Mouse (Mus musculus) natural killer cell, adult 2 months (primary cell): ENCODE data around the gene Npc1l1.

ENCODE experiments used
- DNase-seq, 2 experiments: peaks; one replicate each; pipeline ENCODE4 v3.0.0; 2022; ENCODE audit warnings: low spot score in 2 of 2

Gene Npc1l1

DNA sequence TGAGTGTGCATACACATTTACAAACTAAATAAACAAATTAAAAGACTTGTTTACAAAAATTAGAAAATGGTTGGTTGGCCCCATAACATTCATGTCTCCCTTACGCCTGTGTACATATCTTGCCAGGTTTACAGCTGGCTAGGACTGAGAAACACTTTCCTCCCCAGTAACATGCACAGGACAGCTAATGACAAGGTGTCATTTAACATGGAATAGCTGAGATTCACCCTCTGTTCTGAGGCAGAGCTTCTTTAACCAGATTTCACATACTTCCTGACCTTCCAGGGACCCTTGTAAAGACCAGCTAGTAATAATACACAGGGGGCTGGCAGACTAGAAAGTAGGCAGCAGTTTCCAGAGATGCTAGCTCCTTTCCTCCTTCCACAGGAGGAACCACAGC is 21.8 kb downstream of the Npc1l1 start:
- DNase-seq = no peak

DNA sequence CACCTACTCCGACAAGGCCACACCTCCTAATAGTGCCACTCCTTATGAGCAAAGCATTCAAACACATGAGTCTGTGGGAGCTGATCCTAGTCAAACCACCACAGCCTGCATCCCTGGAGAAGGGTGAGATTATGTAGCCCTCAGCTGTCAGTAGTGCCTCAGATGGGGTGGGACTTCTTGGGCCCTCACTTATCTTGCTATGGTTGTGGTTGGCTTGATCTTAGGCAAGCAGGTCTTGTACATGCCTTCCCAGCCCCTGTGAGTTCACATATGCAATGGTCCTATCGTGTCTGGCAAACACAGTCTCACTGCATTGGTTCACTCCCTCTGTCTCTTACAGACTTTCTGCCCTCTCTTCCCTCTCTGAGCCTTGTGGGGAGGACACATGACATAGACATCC is 22.9 kb downstream of the Npc1l1 start:
- DNase-seq = no peak

DNA sequence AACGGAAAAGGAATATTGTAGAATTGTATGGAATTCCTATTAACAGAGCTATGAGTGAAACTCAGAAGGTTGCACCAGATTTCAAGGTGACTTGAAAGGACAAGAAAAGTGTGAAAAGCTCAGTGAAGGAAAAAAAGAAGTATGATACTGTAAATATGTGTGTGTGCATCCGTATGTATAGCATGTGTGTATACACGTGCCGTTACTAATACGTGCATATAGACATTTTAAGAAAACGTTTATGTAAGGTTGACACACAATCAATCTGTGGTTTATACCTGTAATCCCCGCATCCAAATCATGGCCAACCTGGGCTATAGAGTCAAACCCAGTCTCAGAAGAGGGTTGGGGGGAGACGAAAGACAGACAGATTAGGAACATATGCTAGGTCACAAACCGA is 29.4 kb downstream of the Npc1l1 start:
- no peak for DNase-seq

DNA sequence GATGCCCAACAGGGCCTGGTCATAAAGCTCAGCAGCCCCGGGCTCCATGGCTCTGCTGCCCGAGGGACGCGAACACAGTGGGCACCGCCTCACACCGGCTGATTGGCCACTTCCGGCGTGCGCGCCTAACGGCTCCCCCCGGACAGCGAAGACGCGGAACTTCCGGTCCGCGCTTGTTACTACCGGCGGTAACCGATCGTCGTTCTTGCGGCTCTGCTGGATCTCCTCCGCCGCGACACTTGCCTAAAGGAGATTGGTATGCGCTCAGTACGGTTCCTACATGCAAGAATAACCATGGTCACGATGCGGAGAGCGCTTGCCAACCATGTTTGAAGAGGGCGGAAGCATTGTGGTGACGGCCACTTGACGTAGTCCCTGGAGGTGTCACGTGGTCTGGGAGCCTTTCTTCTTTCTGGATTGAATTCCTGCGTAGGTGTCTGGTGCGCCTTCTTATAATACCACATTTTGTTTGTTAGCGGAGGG is 29.8 kb downstream of the Npc1l1 start, which contains the start of gene Nudcd3:
Gene Nudcd3 (minus strand): TSS at position 329 of the 483 bp plus-strand sequence.
- DNase-seq = peak; percentile 88

DNA sequence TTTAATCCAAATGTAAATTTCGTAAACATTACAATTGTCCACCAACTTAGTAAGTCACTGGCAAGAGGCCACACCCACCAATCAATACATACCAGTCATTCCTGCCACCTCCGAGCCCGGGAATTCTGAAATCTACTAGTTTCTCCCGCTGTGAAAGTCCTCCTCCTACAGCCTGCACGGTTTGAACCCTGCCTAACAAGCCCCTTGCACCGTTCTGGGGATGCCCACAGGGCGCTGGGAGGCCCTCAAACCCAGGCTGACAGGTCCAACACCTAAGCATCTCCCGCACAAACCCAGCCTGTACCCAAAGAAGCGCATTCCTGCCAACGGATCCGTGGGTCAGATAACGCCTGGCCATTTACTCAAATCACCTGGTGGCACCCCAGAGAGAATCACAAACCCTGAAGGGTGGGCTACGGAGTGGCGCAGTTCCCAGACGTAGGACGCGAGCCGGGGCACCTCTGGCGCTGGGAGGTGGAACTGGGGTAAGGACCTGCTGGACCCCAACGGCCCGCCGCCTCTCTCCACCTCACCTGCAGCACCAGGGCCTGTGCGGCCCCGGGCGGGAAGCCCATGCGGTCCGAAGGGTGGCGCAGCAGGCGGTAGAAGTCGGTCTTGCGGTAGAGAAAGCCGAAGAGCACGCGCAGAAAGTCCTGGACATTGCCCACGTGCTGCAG is 30.4 kb downstream of the Npc1l1 start, which contains the start of gene A730071L15Rik:
Gene A730071L15Rik (plus strand): TSS at position 620 of the 677 bp plus-strand sequence.
- DNase-seq = no peak

DNA sequence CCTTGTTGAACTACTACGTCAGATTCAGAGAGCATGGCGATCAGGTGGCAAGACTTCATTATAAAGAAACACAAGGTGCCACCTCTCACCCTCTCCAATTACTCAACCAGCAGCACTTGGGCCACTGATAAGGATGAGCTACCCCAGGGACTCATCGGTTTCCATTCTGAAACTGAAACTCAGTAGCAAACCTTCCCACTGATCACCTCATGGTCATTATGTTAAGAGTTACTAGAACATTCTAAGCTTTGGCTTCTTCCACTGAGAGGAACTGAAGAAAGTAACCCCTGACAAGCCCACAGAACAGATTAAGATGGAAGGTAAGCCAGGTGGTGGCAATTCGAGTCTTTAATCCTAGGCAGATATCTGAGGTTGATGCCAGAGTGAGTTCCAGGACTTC is 31.5 kb downstream of the Npc1l1 start:
- DNase-seq = no peak

DNA sequence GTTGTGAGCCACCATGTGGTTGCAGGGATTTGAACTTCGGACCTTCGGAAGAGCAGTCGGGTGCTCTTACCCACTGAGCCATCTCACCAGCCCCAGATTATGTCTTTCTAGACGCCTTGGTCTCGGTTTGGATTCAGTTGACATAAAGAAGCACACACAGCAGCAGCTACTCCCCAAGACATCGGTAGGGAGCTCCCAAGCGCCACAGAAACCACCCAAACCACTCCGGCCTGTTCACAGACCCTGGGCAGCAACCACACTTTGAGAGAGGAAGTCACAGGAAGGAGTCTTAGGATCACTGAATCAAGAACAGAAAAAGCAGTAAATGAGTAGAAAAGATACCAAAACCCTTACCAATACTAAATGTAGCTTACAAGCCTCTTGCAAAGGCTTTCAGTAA is 33.2 kb downstream of the Npc1l1 start:
- no peak for DNase-seq

DNA sequence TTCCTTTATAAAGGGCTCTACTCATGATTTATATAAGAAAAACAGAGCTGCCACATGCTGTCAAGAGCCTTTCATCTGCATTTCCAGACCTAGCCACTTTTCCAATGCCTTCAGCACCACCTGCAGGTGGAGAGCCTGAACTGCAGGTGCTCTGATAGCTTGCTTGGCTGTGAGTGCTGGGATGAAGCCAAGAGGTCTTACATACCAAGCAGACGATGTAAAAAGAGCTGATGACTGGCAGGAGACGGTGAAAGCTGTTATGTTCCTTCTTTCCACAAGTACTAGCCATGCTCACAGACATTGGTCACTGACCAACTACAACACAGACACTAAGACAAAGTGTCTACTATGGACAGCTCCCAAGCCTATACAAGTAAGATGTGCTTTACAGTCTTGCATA is 42.1 kb downstream of the Npc1l1 start:
- peak; percentile 58 to 76 for DNase-seq

DNA sequence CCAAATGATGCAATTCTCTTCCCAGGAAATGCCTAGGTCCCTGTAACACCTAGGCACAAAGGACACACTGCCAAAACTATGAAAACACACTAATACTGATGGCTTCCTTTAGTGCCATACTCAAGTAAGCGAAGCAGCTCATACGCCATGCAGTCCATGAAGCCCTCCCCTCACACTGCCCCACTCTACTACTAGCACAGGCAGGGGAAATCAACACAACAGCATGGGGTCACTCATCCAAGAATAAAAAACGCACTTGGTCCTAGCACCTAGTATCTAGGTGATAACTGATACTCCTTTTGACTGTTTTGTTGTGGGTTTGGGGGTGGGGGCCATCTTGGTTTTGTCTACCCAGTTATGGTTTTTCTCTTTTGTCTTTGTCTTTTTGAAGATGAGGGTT is 42.5 kb downstream of the Npc1l1 start:
- DNase-seq = no peak

DNA sequence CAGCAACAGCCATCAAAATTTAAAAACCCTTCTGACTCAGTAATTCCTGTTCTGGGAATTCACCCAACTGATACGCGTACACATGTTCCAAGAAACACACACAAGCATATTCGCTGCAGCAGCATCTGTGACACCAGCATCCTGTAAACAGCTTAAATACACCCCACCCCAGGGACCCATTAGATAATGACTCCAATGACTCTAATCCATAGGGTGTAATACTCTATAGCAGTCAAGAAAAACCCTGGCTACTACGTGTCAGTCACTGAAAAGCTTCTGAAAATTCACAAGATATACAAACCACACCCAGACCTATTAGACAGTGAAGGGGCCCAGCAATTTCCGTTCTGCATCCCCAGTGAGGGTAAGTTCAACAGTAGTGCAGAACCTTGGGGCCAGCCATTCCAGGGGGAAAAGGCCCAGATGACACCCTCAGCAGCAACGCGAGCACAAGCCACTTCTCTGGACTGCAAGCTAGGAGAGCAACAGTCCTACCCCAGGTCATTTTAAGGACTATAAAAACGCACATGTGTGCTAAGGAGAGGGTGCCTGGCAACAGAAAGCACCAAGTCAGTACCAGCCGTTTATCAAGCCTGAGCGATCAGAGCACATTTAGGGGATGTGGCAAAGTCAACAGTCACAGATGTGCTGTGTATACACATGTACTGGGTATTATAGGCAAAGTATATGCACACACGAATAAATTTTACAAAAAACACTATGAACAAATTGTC is 45.6 kb downstream of the Npc1l1 start:
- peak in 1 of 2 experiments; percentile 20 for DNase-seq

DNA sequence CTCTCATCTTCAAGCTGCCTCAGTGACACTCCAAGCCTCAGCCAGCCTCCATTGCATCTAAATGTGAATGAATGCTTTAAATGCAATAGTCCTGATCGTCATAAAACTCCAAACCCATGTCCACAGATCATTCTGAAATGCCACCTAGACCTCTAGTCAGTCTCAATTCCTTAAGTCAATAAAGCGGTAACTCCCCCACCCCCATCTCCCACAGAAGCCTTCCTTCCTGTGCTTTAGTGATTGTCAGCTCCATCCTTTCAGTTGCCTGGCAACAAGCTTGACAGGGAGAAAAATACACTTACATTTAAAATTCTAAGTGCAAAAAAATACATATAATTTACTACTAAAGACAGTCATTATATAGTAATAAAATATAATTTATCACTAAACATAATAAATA is 46.7 kb downstream of the Npc1l1 start:
- DNase-seq = no peak

DNA sequence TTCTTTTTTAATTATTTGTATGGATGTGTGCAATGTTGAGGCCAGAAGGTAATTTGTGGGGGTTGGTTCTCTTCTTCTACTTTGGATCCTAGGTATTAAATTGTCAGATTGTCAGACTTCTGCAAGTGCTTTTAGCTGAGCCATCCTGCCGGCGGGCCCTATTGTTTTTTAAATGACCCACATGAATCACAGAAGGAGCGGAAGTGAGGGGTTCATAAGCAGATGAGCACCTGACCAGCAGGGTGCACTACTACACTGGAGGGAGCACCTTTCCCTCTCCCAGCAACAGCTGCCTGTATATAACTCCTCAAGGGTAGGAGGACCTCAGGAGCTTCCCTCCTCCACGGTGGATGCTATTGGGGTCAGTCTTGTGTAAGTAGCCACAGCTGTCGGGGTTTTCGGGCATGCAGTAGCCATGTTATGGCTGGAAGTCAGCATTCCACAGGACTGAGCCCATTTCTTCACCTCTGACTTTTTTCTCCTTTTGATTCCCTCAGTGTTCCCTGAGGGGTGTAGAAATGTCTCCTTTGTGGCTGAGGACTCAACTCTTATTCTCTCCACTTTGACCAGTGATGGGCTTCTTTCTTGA is 49.0 kb downstream of the Npc1l1 start:
- DNase-seq = no peak

DNA sequence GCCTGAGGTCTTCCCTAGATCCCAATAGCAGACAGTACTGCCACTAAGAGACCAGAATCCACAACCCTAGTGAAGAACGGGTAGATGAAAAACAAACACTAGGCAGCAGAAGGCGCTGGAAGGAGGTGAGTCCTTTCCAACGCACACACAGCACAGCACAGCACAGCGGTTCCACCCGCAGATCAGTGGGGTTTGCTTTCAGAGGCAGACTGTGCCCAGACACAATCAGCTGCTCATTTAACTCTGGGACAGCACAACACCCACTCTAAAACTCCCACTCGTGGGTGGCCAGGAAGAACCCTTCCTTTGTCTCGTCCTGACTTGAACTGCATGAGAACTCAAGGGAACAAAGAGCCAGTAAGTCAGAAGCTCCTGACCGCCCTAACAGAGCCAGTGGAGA is 50.7 kb downstream of the Npc1l1 start:
- DNase-seq = no peak

DNA sequence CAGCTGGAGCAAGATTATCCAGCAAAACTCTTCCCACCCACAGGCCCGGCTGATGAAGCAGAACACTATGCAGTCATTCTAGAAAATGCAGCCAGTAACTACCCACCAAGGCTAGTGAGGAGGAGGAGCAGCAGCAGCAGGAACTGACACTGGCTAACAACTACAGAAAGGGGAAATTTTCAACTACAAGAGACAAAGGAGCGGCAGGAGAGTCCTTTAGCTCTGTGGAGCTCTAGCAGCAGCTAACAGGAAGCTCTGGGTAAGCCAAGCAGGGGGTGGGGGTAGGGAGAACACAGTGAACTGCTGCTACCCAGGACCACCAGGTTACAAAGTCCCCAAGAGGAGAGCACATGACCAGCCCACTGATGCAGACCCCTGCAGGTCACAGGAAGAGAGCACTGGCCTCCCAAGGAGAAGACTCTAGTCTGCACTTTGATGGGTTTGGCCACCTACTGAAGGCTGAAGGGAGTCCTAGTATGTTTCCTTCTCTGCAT is 51.2 kb downstream of the Npc1l1 start:
- DNase-seq = peak; percentile 15 to 30

DNA sequence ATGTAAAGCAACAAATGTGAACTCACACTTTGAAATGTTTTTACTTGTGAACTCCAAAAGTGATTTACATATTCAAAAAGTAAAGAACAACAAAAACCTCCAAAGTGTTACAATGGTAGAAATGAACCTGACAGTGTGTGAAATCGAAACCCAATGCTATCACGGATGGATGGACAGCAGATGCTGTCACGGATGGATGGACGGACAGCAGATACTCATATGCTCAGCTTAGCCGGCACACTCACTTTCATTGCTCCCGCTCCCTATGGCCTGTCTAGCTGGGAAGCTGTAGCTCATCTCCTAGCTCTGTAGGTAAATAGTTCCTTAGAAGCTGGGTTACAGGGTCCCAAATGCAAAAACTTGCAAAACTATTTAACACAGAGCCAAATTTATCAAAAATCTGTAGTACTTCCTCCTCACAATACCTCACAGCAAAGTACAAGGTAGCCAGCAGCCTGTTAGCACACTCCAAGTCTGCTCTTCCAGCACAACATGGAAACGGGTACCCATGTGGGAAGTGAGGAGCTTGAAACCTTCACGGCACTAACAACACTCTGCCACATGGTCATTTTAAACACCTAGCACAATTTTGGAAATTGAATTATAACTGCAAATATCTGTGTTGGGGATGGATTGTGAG is 52.0 kb downstream of the Npc1l1 start:
- no peak for DNase-seq

DNA sequence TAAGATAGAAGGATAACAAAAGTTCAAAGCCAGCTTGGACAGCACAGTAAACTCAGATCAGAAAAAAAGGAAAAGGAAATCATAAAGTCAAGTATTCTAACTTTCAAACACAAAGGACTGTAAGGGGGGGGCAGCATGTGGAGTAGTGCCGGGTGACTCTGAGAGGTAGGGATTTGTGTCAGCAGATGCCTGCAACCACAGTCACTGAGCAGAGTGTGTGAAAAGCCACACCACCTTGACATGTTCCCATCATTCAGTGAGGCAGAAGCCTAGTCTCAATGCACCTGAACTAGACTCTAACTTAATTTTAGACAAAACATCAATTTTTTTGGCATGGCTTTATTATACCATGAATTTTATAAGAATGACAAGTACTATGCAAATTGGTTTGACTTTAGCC is 54.4 kb downstream of the Npc1l1 start:
- DNase-seq = no peak

DNA sequence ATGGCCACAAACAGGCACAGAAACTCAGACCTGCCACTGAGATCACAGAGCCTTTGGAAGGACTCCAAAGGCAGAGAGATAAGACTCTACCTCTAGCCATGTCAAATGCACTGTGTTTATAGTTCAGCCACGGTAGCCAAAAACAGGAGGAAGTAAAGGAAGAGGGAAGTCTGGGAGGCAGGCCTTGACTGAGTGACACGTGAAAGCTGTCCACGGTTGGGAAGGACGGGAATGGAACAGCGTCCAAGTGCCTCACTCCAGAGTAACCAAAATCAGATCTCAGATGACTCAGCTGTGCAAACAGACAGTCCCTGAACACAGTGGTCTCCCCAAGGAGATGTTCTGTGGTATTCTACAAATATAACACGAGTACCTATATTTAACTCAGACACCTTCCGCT is 55.2 kb downstream of the Npc1l1 start:
- DNase-seq = no peak

DNA sequence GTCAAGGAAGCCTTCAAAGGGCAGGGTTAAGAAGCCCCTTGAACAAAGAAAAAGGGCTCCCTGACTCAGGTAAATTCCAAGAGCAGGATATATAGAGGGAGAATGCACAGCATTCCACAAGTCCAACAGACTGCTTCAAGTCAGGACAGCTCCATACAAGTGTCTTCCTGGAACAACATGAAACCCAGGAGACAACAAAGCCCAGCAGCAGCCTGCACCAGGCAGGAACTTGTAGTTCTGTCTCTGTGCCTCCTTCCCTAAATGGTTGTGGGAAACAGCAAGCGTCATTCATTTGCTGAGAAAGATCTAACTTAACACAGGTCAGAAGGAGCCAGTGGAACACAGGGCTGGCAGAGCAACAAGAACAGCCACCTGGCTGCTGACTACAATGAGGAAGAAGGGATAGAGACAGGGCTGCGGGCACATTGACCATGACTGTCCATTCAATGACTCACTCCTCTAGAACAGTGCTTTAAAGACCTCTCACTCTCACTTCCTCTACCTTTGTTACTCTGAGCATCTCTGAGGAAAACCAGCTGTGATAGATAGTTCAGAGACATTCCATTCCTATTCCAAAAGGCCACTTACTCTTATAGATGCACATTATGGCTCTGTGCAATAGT is 60.8 kb downstream of the Npc1l1 start:
- peak in 1 of 2 experiments; percentile 33 for DNase-seq

DNA sequence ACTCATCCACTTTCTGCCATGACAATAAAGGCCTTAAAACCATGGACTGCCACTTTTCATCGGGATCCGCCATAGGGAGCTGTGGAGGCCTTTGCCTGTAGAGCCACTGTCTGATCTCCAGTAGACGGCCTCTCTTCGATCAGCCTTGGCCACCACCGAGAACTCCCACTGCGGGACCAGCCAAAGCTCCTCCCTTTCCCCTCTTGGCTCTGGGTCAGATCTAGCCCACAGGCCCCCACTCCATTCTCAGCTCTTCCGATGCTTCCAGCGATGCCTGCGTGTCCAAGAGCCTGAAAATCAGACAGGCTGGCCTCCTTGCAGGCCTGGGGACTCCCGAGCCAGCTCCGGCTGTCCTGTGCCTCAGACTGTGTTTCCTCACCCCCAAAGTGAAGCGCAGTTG is 63.6 kb downstream of the Npc1l1 start:
- DNase-seq = no peak

DNA sequence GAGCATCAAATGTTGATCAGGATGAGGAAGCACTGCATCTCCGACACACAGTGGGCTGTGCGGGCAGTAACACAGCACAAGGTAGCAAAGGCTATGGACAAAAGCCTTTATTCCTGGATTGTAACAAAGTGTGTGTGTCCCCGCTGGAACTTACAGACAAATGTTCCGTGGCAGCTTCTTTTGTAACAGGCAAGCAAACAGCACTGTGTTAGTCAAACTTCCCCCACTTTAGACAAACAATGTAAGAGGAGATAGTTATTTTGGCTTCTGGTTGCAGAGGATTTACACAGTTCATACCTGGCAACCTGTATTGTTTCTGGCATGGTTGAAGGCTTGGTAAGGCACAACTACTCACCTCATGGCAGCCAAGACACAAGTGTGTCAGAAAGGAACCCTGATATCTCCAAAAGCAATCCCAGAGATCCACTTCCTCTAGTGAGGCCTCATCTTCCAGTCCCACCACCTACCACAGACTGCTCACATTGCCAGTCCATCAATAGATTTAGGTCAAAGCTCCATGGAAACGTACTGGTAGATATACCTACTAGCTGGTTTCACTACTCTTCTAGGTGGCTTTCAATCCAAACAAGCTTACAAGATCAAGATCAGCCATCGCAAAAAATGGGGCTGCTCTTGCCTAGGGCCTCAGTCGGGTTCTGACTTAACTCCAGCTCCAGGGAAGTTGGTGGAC is 64.4 kb downstream of the Npc1l1 start:
- no peak for DNase-seq

DNA sequence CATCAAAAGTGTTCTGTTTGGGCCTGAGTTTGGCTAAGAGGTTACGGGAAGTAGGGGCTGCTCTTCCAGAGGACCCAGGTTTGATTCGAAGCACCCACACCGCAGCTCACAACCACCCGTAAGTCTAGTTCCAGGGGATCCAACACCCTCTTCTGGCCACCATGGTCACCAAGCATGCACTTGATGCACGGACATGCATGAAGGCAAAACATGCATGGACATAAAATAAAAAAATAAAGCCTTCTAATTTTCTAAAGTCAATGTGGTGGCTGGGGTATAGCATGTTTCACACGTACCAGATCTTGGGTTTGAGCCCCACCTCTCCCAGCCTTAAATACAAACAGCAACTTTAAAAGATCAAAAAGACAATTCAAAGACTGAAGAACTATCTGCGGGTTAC is 65.2 kb downstream of the Npc1l1 start:
- no peak for DNase-seq
